Mouse (Mus musculus): ENCODE measurements around the gene Nrd1. TPM values are rescaled to one million over a fixed set of nuclear protein-coding genes. Genes with fewer than 3 reads are reported as not detected.

Gene Nrd1
- polyA plus RNA-seq, 1 experiment from 2014 or later = 69.8 TPM

MicroRNA genes within 50 kb of the gene (microRNA counts, 519-probe panel; counts per million panel counts)
- 2,376 counts per million, percentile 58 among the panel's probes with 10 or more counts for microRNA mmu-miR-761

Small RNA genes within 50 kb of the gene (microRNA-seq; reads per million reads assigned to microRNA genes)
- not detected for gene Mir761

Other genes with a start within 250 kb of the Nrd1 start
- gene Zfyve9, start 219.9 kb upstream of the Nrd1 start, polyA plus RNA-seq (2015; fragmentation: Nextera tagmentation; extraction: Ambion mirVana) = 4.7 and 5.9 TPM in 2 replicates
- 129 and 147 TPM in 2 replicates for gene Btf3l4, start 167.0 kb upstream of the Nrd1 start, polyA plus RNA-seq (2015; fragmentation: Nextera tagmentation; extraction: Ambion mirVana)
- gene Txndc12, start 166.1 kb upstream of the Nrd1 start, polyA plus RNA-seq (2015; fragmentation: Nextera tagmentation; extraction: Ambion mirVana) = 68.7 and 70.4 TPM in 2 replicates
- 26.1 and 27.7 TPM in 2 replicates for gene Kti12, start 152.9 kb upstream of the Nrd1 start, polyA plus RNA-seq (2015; fragmentation: Nextera tagmentation; extraction: Ambion mirVana)
- gene A730015C16Rik, start 152.0 kb upstream of the Nrd1 start, polyA plus RNA-seq (2015; fragmentation: Nextera tagmentation; extraction: Ambion mirVana) = 0.66 and 1.0 TPM in 2 replicates
- 217 and 249 TPM in 2 replicates for gene Rab3b, start 121.6 kb upstream of the Nrd1 start, polyA plus RNA-seq (2015; fragmentation: Nextera tagmentation; extraction: Ambion mirVana)
- gene Osbpl9, start 201.6 kb downstream of the Nrd1 start, polyA plus RNA-seq (2015; fragmentation: Nextera tagmentation; extraction: Ambion mirVana) = 72.2 and 75.8 TPM in 2 replicates
- 1.5 and 1.7 TPM in 2 replicates for gene Calr4, start 233.8 kb downstream of the Nrd1 start, polyA plus RNA-seq (2015; fragmentation: Nextera tagmentation; extraction: Ambion mirVana)

Data from hindbrain, embryonic 16.5 days (tissue).